Mouse (Mus musculus) heart, postnatal 0 days (tissue): ENCODE measurements at regions not wholly inside any gene's neighbourhood (a gene's known extent, or its start where the extent isn't known, plus 50 kb on each side); places are given as distances from the start of the nearest gene placed in this dataset.

Experiments used
- ATAC-seq: fragments of 200-750 bp; cut with Nextera tagmentation; 2 replicates; pipeline ENCODE4 v1.8.0; 2017; ENCODE audit warnings: low read depth, moderate number of reproducible peaks, moderate library complexity; ENCODE audit not compliant: insufficient read depth
- DNase-seq: peaks from one replicate; pipeline ENCODE4 v3.0.0-alpha.2; 2016; ENCODE audit warnings: low spot score
- H3K27ac ChIP-seq: fragments of 300-500 bp; sonication (generic); 2 replicates; pipeline ENCODE4 v1.5.1; 2014; ENCODE audit warnings: low read depth, mild to moderate bottlenecking
- H3K27me3 ChIP-seq: fragments of 300-500 bp; sonication (generic); 2 replicates; pipeline ENCODE4 v1.6.1; 2014; ENCODE audit warnings: low read length, mixed read lengths; ENCODE audit not compliant: control insufficient read depth, insufficient read depth
- H3K36me3 ChIP-seq: fragments of 300-500 bp; sonication (generic); replicated peaks from 2 replicates; pipeline ENCODE4 v1.6.1; 2014; ENCODE audit warnings: low read length, mixed read lengths; ENCODE audit not compliant: control insufficient read depth, insufficient read depth
- H3K4me1 ChIP-seq: fragments of 300-500 bp; sonication (generic); 2 replicates; pipeline ENCODE4 v1.6.1; 2014; ENCODE audit warnings: antibody characterized with exemption; ENCODE audit not compliant: control insufficient read depth, insufficient read depth
- H3K4me2 ChIP-seq: fragments of 300-500 bp; sonication (generic); 2 replicates; pipeline ENCODE4 v1.6.1; 2014; ENCODE audit warnings: low read depth, mild to moderate bottlenecking, low read length, moderate library complexity
- H3K4me3 ChIP-seq: fragments of 300-500 bp; sonication (generic); 2 replicates; pipeline ENCODE4 v1.5.1; 2014; ENCODE audit warnings: low read depth, low read length
- H3K9ac ChIP-seq: fragments of 300-500 bp; sonication (generic); replicated peaks from 2 replicates; pipeline ENCODE4 v1.6.1; 2014; ENCODE audit warnings: low read depth, low read length, mixed read lengths
- H3K9me3 ChIP-seq: fragments of 300-500 bp; sonication (generic); replicated peaks from 2 replicates; pipeline ENCODE4 v1.6.1; 2016; ENCODE audit warnings: low read length; ENCODE audit not compliant: control insufficient read depth
- CTCF ChIP-seq: IDR thresholded peaks from 2 replicates; pipeline ENCODE4 v1.5.1; 2016; ENCODE audit warnings: antibody characterized with exemption, control low read depth, low read depth
- EP300 ChIP-seq: IDR thresholded peaks from 2 replicates; pipeline ENCODE4 v1.6.1; 2016; ENCODE audit warnings: antibody characterized with exemption, low read depth
- WGBS: fragments of 180-500 bp; shearing (Covaris S2); extraction: QIAGEN DNeasy Blood & Tissue Kit; methylation state at CpG from one replicate; pipeline ENCODE4 v1.1.7; 2014; 5-methylcytosine and 5-hydroxymethylcytosine counted together

DNA sequence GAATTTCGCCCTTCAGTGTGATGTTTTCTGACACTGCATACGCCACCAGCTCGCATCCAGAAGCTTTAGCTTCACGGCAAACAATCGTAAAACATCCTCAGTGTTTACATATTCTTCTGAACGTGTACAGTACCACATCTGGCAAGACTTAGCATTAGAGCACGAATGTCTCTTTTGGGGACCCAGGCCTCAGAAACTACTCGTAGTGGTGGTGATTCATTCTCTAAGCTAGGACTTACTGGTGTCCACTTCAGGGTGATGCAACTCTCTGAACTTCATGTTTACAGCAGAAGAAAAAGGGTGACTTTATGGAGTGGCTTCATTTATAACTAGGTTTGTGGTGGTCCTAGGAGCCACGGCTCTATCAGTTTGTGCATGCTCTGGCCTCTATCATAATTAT lies 451.1 kb downstream of the Gm597 start:
- Histone ChIP-seq H3K4me2 (no peak overlapping the region), H3K27ac (no peak overlapping the region)

DNA sequence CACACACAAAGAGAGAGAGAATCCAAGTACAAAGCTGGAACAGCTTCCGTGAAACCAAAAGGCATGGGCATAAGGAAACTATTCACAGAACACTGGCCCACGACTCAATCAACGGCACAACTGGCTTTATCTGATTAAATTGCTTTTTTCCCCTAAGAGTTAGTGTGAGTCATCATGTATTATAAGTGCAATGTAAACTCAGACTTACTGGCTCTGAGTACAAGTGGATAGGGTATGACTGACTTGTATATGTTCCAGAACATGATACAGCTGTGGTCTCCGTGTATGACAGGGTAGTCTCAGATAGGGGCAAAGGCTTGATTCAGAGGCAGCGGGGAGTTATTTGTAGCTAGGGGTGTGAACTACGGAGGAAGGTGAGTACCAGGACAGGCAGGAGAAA lies 451.5 kb downstream of the Gm597 start:
- ATAC-seq: no peak
- H3K27ac ChIP-seq: no peak overlapping the region
- H3K36me3 ChIP-seq: no peaks in the 10 kb centered on the region
- 37% methylated on average over 6 of the region's 6 CpGs for WGBS
- no peak overlapping the region for H3K9ac ChIP-seq
- no peak overlapping the region for H3K4me2 ChIP-seq
- H3K4me1 ChIP-seq: no peaks in the 10 kb centered on the region
- DNase-seq: no peak
- no peak for TF ChIP-seq CTCF
- no peak for TF ChIP-seq EP300
- no peaks in the 10 kb centered on the region for H3K27me3 ChIP-seq
- no peak overlapping the region for H3K4me3 ChIP-seq
- H3K9me3 ChIP-seq: no peaks in the 10 kb centered on the region

More for the DNA sequence above, 451.1 kb downstream of the Gm597 start:
- no peaks in the 10 kb centered on the region for H3K4me1 ChIP-seq
- TF ChIP-seq CTCF (no peak), EP300 (no peak)
- H3K9me3 ChIP-seq: no peaks in the 10 kb centered on the region
- H3K36me3 ChIP-seq: no peaks in the 10 kb centered on the region
- H3K4me3 ChIP-seq: no peak overlapping the region
- no peak for DNase-seq
- no peak overlapping the region for H3K9ac ChIP-seq
- WGBS: 74% methylated on average over 9 of the region's 9 CpGs
- no peak for ATAC-seq
- no peaks in the 10 kb centered on the region for H3K27me3 ChIP-seq

DNA sequence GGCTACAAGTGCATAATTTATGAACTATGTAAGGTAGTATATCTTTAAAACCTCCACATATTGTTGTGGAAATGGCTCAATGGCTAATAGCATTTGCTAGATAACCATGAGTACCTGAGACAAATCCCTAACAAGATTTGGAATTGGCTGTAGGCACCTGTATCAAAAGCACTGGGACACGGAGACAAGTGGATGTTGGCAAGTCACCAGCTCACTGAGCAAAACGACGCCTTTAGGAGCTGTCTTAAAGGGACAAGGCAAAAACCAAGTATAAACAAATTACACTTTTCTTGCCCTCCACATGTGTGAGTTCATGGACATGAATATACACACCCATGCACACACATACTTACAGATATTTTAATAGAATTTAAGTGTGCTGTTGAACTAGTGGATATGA lies 455.9 kb downstream of the Gm597 start:
- DNase-seq (no peak), ATAC-seq (no peak)
- Histone ChIP-seq H3K4me3 (no peak overlapping the region), H3K9ac (no peak overlapping the region), H3K27me3 (no peaks in the 10 kb centered on the region), H3K27ac (no peak overlapping the region), H3K4me1 (no peaks in the 10 kb centered on the region), H3K9me3 (no peaks in the 10 kb centered on the region), H3K36me3 (no peaks in the 10 kb centered on the region), H3K4me2 (no peak overlapping the region)
- WGBS: 22% methylated on average over 3 of the region's 3 CpGs
- TF ChIP-seq EP300 (no peak), CTCF (no peak)
